Mouse (Mus musculus): ENCODE measurements at regions not wholly inside any gene's neighbourhood (a gene's known extent, or its start where the extent isn't known, plus 50 kb on each side); places are given as distances from the start of the nearest gene placed in this dataset.

DNA sequence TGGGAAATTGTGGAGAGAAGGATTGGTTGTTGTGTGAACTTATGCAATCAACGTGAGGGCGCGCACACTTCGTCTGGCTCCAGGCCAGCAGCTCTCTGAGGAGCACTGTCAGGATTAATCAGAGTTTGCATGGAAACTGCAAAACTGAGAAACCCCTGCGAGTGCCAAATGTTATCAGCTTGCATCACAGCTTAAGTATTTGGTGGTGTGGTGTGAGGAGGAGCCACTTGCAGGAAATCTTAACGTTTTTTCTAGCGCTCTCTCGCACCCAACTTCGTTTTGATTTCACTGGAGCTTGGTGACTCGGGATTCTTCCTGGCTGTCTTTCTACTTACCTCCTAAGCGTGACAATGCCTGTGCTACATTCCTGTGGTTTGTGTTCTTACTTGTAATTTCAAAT is 261.9 kb downstream of the Hhipl2 start:
- no peak for ATAC-seq (ENCODE audit: extremely low read depth, insufficient number of reproducible peaks, low FRiP score, poor library complexity, severe bottlenecking)

GRCm38 (mm10) chr1:183686056-183686455 is 268.0 kb downstream of the Hhipl2 start:
- no peak for ATAC-seq (ENCODE audit: extremely low read depth, insufficient number of reproducible peaks, low FRiP score, poor library complexity, severe bottlenecking)

- ATAC-seq (ENCODE audit: extremely low read depth, insufficient number of reproducible peaks, low FRiP score, poor library complexity, severe bottlenecking): no peak
Observed at GRCm38 (mm10) chr1:183692756-183693155, 274.7 kb downstream of the Hhipl2 start.

GRCm38 (mm10) chr1:183699284-183699683 is 281.3 kb downstream of the Hhipl2 start:
- ATAC-seq (ENCODE audit: extremely low read depth, insufficient number of reproducible peaks, low FRiP score, poor library complexity, severe bottlenecking): no peak

DNA sequence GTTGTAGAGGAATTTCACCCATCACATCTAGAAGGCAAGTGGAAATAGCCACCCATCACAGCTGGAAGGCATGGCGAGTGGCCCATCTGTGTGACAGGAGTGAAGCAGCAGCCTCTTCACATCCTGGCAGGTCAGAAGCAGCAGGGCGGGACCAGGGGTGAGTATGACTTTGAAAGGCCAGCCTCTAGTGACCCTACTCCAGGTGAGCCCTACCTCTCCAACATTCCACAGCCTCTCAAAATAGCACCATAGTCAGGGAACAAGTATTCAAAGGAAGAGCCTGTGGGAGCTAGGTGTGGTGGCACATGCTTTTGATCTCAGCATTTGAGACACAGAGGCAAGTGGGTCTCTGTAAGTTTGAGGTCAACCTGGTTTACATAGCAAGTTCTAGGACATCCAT is 284.9 kb downstream of the Hhipl2 start:
- ATAC-seq (ENCODE audit: extremely low read depth, insufficient number of reproducible peaks, low FRiP score, poor library complexity, severe bottlenecking): no peak

- peak; percentile 26; the same call in 1 of the 2 replicates for ATAC-seq (ENCODE audit: extremely low read depth, insufficient number of reproducible peaks, low FRiP score, poor library complexity, severe bottlenecking)
Observed at GRCm38 (mm10) chr1:183712895-183713294, 294.9 kb downstream of the Hhipl2 start.

GRCm38 (mm10) chr1:183717060-183717459 is 296.0 kb upstream of the Dusp10 start:
- no peak for ATAC-seq (ENCODE audit: extremely low read depth, insufficient number of reproducible peaks, low FRiP score, poor library complexity, severe bottlenecking)

GRCm38 (mm10) chr1:183749126-183749525 is 264.0 kb upstream of the Dusp10 start:
- ATAC-seq (ENCODE audit: extremely low read depth, insufficient number of reproducible peaks, low FRiP score, poor library complexity, severe bottlenecking): no peak

DNA sequence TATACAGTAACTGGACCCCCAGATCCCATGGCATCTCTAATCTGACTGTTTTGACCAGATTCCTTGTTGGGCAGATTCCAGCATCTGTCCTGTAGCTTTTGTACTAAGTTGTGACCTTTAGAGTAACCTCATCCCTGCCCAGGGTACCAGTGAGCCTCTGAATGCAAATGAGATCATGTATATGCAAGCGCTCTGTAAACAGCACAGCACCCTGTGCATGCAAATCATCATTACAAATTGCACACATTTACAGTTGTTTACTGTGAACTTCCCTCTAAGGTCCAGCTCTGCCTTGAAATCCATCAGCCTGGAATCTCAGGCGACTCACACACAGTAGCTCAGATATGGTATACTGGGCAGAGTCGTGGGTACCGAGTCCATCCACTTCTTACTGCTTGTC is 258.6 kb upstream of the Dusp10 start:
- ATAC-seq (ENCODE audit: extremely low read depth, insufficient number of reproducible peaks, low FRiP score, poor library complexity, severe bottlenecking): no peak

GRCm38 (mm10) chr1:183756716-183757115 is 256.4 kb upstream of the Dusp10 start:
- no peak for ATAC-seq (ENCODE audit: extremely low read depth, insufficient number of reproducible peaks, low FRiP score, poor library complexity, severe bottlenecking)

- no peak for ATAC-seq (ENCODE audit: extremely low read depth, insufficient number of reproducible peaks, low FRiP score, poor library complexity, severe bottlenecking)
Observed at GRCm38 (mm10) chr1:183763864-183764726, 249.0 kb upstream of the Dusp10 start.

DNA sequence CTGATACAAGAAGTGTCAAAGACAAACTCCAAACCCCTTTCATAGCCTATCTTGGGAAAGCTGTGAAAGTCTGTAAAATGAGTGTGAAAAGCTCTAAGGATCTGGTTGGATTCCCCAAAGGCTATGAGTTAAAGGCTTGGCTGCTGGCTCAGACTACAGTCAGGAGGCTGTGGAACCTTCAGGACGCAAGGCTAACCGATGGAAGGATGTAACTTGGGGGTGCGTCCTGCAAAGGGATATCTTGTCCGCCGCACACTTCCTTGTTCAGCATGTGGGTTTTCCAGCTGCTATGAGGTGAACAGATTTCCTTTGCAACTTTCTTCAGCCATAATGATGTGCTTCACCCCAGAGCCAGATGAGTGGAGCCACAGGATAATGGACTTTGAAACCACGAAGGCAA is 240.3 kb upstream of the Dusp10 start:
- no peak for ATAC-seq (ENCODE audit: extremely low read depth, insufficient number of reproducible peaks, low FRiP score, poor library complexity, severe bottlenecking)

GRCm38 (mm10) chr1:183780180-183780579 is 232.9 kb upstream of the Dusp10 start:
- ATAC-seq (ENCODE audit: extremely low read depth, insufficient number of reproducible peaks, low FRiP score, poor library complexity, severe bottlenecking): no peak

DNA sequence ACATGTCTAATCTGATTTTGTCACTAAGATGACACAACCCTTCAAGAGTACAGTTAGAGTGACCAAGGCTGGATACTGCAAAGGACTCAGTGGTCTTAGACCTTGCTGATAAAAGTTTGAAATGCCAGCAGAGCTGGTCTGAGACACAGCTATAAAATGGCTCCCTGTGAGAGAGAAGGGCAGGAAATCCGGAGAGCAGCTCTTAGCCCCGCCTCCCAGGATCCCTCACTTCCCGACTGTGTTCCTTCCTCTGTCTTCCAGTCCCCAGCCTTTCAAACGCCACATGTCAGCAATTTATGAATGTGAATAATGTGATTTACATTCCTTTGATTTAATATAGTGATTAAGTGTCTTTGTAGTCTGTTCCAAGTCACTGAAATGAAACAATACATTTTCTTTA is 232.3 kb upstream of the Dusp10 start:
- no peak for ATAC-seq (ENCODE audit: extremely low read depth, insufficient number of reproducible peaks, low FRiP score, poor library complexity, severe bottlenecking)

DNA sequence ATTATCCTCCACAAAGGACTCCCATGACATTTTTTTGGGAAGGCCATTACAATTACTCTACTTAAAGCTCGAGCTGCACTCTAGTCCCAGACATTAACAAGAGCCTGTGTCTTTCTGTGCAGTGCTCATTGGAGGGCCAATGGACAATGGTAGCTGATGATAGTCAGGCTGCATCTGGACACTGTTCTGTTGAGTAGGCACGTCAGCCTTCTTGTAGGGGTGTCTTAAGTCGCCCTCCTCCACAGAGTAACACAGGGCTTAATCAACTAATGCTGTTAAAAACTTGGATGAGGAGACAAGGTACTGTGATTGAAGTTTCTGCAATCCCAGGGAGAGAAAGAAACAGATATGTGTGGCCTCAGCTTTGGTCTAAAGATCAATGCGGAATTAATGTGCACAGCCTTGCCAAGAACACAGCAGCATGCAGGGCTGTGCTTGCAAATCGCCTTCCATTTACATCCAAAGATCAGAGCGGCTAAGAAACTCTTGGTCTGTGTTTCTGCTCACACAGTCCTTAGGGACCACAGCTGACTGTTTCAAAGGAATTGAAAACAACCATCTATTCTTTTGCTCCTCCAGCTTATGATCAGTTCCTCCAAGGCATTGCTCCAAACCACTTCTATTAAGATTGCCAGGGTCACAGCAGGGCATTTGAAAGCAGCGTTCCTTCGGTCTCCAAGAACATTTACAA is 229.5 kb upstream of the Dusp10 start:
- ATAC-seq (ENCODE audit: extremely low read depth, insufficient number of reproducible peaks, low FRiP score, poor library complexity, severe bottlenecking): no peak

DNA sequence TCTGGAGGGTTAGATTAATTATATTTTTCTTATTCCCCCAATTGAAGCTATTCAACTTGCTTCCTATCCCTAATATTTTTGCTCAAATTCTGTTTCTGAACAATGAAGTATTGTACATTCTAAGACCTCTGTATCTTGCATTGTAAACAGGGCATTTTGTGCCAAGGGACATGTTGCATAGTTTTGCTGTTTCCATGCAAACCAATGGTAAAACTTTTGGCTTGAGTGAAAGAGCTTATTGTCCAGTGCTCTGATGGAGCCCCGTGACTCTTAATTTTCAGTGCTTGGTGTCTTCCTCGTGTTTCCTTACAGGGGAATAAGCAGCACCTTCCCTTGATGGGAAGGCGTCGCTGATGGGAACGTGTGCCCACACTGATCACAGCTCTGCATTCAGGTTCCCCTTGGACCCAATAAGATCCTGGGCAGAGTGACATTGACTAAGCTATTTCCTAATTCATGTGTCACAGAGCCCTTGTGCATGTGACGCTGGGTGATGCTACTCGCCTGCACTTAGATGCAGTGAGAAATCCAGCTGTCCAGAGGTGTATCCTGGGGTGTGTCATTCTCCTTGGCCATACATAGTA is 220.8 kb upstream of the Dusp10 start:
- no peak for ATAC-seq (ENCODE audit: extremely low read depth, insufficient number of reproducible peaks, low FRiP score, poor library complexity, severe bottlenecking)

DNA sequence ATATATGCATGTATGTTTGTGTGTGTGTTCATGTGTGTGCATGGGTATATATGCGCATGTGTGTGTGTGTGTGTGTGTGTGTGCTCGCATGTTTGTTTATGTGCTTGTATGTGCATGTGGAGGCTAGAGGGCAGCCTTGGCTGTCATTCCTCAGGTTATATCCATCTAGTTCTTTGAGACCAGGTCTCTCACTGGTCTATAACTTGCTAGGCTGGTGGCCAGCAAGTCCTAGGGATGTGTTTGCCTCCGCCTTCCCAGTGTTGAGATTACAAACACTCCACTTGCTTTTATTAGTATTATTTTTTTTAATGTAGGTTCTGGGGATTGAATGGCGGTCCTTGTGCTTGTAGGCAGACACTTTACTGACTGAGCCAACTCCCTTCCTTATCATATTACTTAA is 219.8 kb upstream of the Dusp10 start:
- no peak for ATAC-seq (ENCODE audit: extremely low read depth, insufficient number of reproducible peaks, low FRiP score, poor library complexity, severe bottlenecking)

DNA sequence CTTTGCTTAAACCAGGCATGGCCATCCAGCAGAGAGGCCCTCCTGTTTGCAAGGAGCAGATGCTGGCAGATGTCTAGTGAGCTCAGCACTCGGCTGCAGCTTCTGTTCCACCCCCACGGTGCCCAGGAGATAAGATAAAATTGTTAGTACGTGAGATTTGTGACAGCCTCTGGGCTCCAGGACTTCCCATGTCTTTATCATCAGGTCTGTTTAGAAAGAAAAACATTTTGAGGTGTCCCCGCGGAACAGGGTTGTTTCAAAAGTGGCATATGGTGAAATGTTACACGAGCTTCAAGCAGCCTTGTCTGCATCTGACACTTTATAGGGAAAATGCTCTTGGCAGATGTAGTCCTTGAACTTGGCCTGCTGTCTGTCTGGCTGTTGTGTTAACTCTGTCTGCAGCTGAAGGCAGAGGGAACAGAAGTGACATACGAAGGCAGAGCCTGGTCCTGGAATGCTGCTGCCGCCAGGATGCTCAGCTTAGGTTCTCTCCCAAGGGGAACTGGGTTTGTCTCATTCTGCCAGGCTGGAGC is 219.1 kb upstream of the Dusp10 start:
- ATAC-seq (ENCODE audit: extremely low read depth, insufficient number of reproducible peaks, low FRiP score, poor library complexity, severe bottlenecking): no peak

GRCm38 (mm10) chr1:183802351-183802750 is 210.8 kb upstream of the Dusp10 start:
- ATAC-seq (ENCODE audit: extremely low read depth, insufficient number of reproducible peaks, low FRiP score, poor library complexity, severe bottlenecking): no peak

DNA sequence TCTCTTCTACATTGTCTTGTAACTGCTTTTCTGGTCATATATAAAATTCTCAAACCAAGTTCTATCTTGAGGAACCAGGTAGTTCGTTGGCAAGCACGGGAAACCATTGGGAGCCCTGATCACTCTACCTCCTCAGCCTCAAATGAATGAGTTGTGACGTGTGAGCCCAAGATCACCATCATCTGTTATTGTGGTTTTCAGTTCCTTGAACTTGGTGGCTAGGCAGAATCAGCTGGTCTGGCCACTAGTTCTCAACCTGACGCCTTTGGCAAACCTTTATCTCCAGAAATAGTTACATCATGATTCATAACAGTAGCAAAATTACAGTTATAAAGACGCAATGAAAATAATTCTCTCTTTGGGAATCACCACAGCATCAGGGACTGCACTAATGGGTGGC is 209.7 kb upstream of the Dusp10 start:
- ATAC-seq (ENCODE audit: extremely low read depth, insufficient number of reproducible peaks, low FRiP score, poor library complexity, severe bottlenecking): peak; percentile 77; the same call in 1 of the 2 replicates
